Mouse (Mus musculus): ENCODE measurements around the gene Thada.

DNA sequence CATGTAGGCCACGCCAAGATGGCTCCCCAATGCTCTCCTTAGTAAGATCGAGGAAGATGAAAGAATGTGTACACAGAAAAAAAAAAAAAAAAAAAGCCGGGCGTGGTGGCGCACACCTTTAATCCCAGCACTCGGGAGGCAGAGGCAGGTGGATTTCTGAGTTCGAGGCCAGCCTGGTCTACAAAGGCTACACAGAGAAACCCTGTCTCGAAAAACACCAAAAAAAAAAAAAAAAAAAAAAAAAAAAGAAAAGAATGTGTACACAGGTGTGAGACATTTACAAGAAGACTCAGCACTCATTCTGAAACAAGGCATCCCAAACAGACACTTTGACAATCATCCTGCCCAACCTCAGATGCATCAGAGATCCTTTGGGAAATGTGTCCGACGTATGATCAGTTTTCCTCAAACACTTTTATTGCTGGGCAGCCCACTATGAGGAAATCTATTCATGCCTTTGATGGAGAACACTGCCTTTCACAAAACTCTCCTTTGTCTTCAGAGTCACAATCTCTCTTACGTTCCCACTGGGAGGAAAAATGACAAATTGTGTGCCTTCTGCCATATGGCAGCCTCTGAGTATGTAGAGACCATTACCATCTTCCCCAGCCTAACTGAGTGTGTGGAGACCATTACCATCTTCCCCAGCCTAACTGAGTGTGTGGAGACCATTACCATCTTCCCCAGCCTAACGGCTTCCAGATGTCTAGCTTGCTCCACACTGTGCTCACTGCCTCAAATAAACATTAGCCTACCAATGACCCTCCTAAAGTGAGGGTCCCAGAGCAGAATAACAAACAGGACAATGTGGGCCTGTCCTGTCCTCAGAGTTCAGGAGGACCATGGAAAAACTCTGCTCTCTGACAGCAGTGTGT, 138.7 kb downstream of the Thada start:
- no peak for TF ChIP-seq CTCF (IDR thresholded peaks at IDR 0.05; ENCODE audit: low read depth)
- TF ChIP-seq EP300 (optimal IDR thresholded peaks at IDR 0.05): no peak

Data from stomach, postnatal 0 days (tissue).